Mouse (Mus musculus): ENCODE data around the gene Ylpm1. TPM values are rescaled to one million over a fixed set of nuclear protein-coding genes. Genes with fewer than 3 reads are reported as not detected.

Gene Ylpm1
- polyA plus RNA-seq, 2 experiments: 40.9 to 50.9 TPM

GRCm38 (mm10) chr12:85010541-85010940, 14.4 kb downstream of the Ylpm1 start:
- Histone ChIP-seq H3K27ac (replicated peaks; ENCODE audit: low read depth, low read length) (no peak overlapping the region), H3K9ac (ENCODE audit: low read depth, low read length, severe bottlenecking) (no peak overlapping the region), H3K36me3 (ENCODE audit: control insufficient read depth, insufficient read depth, low read length) (peaks cover 33% of the 10 kb centered on the region), H3K27me3 (ENCODE audit: control insufficient read depth, insufficient read depth, low read length) (no peaks in the 10 kb centered on the region), H3K4me1 (ENCODE audit: control insufficient read depth, insufficient read depth, low read length) (no peaks in the 10 kb centered on the region), H3K4me3 (replicated peaks; ENCODE audit: low read length) (no peak overlapping the region), H3K4me2 (replicated peaks; ENCODE audit: low read depth, low read length, severe bottlenecking) (no peak overlapping the region), H3K9me3 (ENCODE audit: control insufficient read depth, low read length) (no peaks in the 10 kb centered on the region)
- TF ChIP-seq POLR2A (IDR thresholded peaks at IDR 0.05; ENCODE audit: borderline replicate concordance, extremely low read depth, insufficient read depth, insufficient read length): no peak
- ATAC-seq (ENCODE audit: low FRiP score, low read depth): no peak
- DNase-seq (ENCODE audit: low spot score): no peak
- whole genome bisulfite sequencing: 97% methylated on average over 2 of the region's 2 CpGs

- 93% methylated on average over 2 of the region's 2 CpGs for WGBS
- Histone ChIP-seq H3K27ac (replicated peaks; ENCODE audit: low read depth, low read length) (no peak overlapping the region), H3K36me3 (ENCODE audit: control insufficient read depth, insufficient read depth, low read length) (peaks cover 45% of the 10 kb centered on the region), H3K9ac (ENCODE audit: low read depth, low read length, severe bottlenecking) (no peak overlapping the region), H3K4me3 (replicated peaks; ENCODE audit: low read length) (no peak overlapping the region), H3K4me2 (replicated peaks; ENCODE audit: low read depth, low read length, severe bottlenecking) (no peak overlapping the region), H3K9me3 (ENCODE audit: control insufficient read depth, low read length) (no peaks in the 10 kb centered on the region), H3K4me1 (ENCODE audit: control insufficient read depth, insufficient read depth, low read length) (no peaks in the 10 kb centered on the region), H3K27me3 (ENCODE audit: control insufficient read depth, insufficient read depth, low read length) (no peaks in the 10 kb centered on the region)
- ATAC-seq (ENCODE audit: low FRiP score, low read depth) (no peak), DNase-seq (ENCODE audit: low spot score) (no peak)
- TF ChIP-seq POLR2A (IDR thresholded peaks at IDR 0.05; ENCODE audit: borderline replicate concordance, extremely low read depth, insufficient read depth, insufficient read length): no peak
These were observed 16.1 kb downstream of the Ylpm1 start for GRCm38 (mm10) chr12:85012185-85012584.

- Histone ChIP-seq H3K36me3 (ENCODE audit: control insufficient read depth, insufficient read depth, low read length) (peaks cover 10% of the 10 kb centered on the region; the same call in 1 of the 2 replicates), H3K27me3 (ENCODE audit: control insufficient read depth, insufficient read depth, low read length) (no peaks in the 10 kb centered on the region), H3K27ac (replicated peaks; ENCODE audit: low read depth, low read length) (no peak overlapping the region), H3K4me2 (replicated peaks; ENCODE audit: low read depth, low read length, severe bottlenecking) (no peak overlapping the region), H3K4me1 (ENCODE audit: control insufficient read depth, insufficient read depth, low read length) (no peaks in the 10 kb centered on the region), H3K4me3 (replicated peaks; ENCODE audit: low read length) (no peak overlapping the region), H3K9me3 (ENCODE audit: control insufficient read depth, low read length) (no peaks in the 10 kb centered on the region), H3K9ac (ENCODE audit: low read depth, low read length, severe bottlenecking) (no peak overlapping the region)
- no peak for TF ChIP-seq POLR2A (IDR thresholded peaks at IDR 0.05; ENCODE audit: borderline replicate concordance, extremely low read depth, insufficient read depth, insufficient read length)
- ATAC-seq (ENCODE audit: low FRiP score, low read depth): no peak
- WGBS: 91% methylated on average over 1 of the region's 1 CpGs
- no peak for DNase-seq (ENCODE audit: low spot score)
These were observed 25.9 kb downstream of the Ylpm1 start for GRCm38 (mm10) chr12:85022071-85022470.

- 96% methylated on average over 2 of the region's 2 CpGs for WGBS
- H3K9me3 ChIP-seq (ENCODE audit: control insufficient read depth, low read length): no peaks in the 10 kb centered on the region
- H3K9ac ChIP-seq (ENCODE audit: low read depth, low read length, severe bottlenecking): no peak overlapping the region
- no peaks in the 10 kb centered on the region for H3K4me1 ChIP-seq (ENCODE audit: control insufficient read depth, insufficient read depth, low read length)
- ATAC-seq (ENCODE audit: low FRiP score, low read depth) (no peak), DNase-seq (ENCODE audit: low spot score) (no peak)
- H3K4me3 ChIP-seq (replicated peaks; ENCODE audit: low read length): no peak overlapping the region
- peaks cover 40% of the 10 kb centered on the region for H3K36me3 ChIP-seq (ENCODE audit: control insufficient read depth, insufficient read depth, low read length)
- no peaks in the 10 kb centered on the region for H3K27me3 ChIP-seq (ENCODE audit: control insufficient read depth, insufficient read depth, low read length)
- no peak overlapping the region for H3K4me2 ChIP-seq (replicated peaks; ENCODE audit: low read depth, low read length, severe bottlenecking)
- H3K27ac ChIP-seq (replicated peaks; ENCODE audit: low read depth, low read length): no peak overlapping the region
- TF ChIP-seq POLR2A (IDR thresholded peaks at IDR 0.05; ENCODE audit: borderline replicate concordance, extremely low read depth, insufficient read depth, insufficient read length): no peak
These were observed 36.6 kb downstream of the Ylpm1 start for GRCm38 (mm10) chr12:85032710-85033109.

GRCm38 (mm10) chr12:85051218-85051617, 55.1 kb downstream of the Ylpm1 start:
- DNase-seq (ENCODE audit: low spot score) (no peak), ATAC-seq (ENCODE audit: low FRiP score, low read depth) (no peak)
- H3K4me1 ChIP-seq (ENCODE audit: control insufficient read depth, insufficient read depth, low read length): no peaks in the 10 kb centered on the region
- peaks cover 70% of the 10 kb centered on the region for H3K36me3 ChIP-seq (ENCODE audit: control insufficient read depth, insufficient read depth, low read length)
- H3K27me3 ChIP-seq (ENCODE audit: control insufficient read depth, insufficient read depth, low read length): no peaks in the 10 kb centered on the region
- no peaks in the 10 kb centered on the region for H3K9me3 ChIP-seq (ENCODE audit: control insufficient read depth, low read length)
- no peak for TF ChIP-seq POLR2A (IDR thresholded peaks at IDR 0.05; ENCODE audit: borderline replicate concordance, extremely low read depth, insufficient read depth, insufficient read length)
- H3K27ac ChIP-seq (replicated peaks; ENCODE audit: low read depth, low read length): no peak overlapping the region
- H3K4me2 ChIP-seq (replicated peaks; ENCODE audit: low read depth, low read length, severe bottlenecking): no peak overlapping the region
- no peak overlapping the region for H3K4me3 ChIP-seq (replicated peaks; ENCODE audit: low read length)
- WGBS: 82% methylated on average over 6 of the region's 6 CpGs
- H3K9ac ChIP-seq (ENCODE audit: low read depth, low read length, severe bottlenecking): no peak overlapping the region

GRCm38 (mm10) chr12:85071043-85071442, 74.9 kb downstream of the Ylpm1 start:
- DNase-seq (ENCODE audit: low spot score): no peak
- Histone ChIP-seq H3K36me3 (ENCODE audit: control insufficient read depth, insufficient read depth, low read length) (peaks cover 71% of the 10 kb centered on the region), H3K27ac (replicated peaks; ENCODE audit: low read depth, low read length) (no peak overlapping the region), H3K4me3 (replicated peaks; ENCODE audit: low read length) (no peak overlapping the region), H3K4me1 (ENCODE audit: control insufficient read depth, insufficient read depth, low read length) (no peaks in the 10 kb centered on the region), H3K9ac (ENCODE audit: low read depth, low read length, severe bottlenecking) (no peak overlapping the region), H3K9me3 (ENCODE audit: control insufficient read depth, low read length) (no peaks in the 10 kb centered on the region), H3K4me2 (replicated peaks; ENCODE audit: low read depth, low read length, severe bottlenecking) (no peak overlapping the region), H3K27me3 (ENCODE audit: control insufficient read depth, insufficient read depth, low read length) (no peaks in the 10 kb centered on the region)
- ATAC-seq (ENCODE audit: low FRiP score, low read depth): no peak
- no peak for TF ChIP-seq POLR2A (IDR thresholded peaks at IDR 0.05; ENCODE audit: borderline replicate concordance, extremely low read depth, insufficient read depth, insufficient read length)

Data from limb, embryonic 14.5 days (tissue).